Mouse (Mus musculus) gastrocnemius, postnatal 10 days (tissue): Measurements from ENCODE around the gene Ppox. TPM values are rescaled to one million over a fixed set of nuclear protein-coding genes. Genes with fewer than 3 reads are reported as not detected.
"Not testable (repeated sequence)": the region's sequence is repeated elsewhere in the genome, so short reads cannot be mapped to it uniquely, and the experiment has no call there.

Experiments used
- DNase-seq: peaks from one replicate; pipeline ENCODE4 v3.0.0; 2021; ENCODE audit warnings: mixed read lengths
- total RNA-seq, 2 experiments: library from RNA; stranded (reverse); gene quantifications; 2 replicates each; pipeline ENCODE4 v1.2.3; 2021

Ppox gene
- total RNA-seq, 2 experiments from 2014 or later = 11.6 to 15.1 TPM

DNA sequence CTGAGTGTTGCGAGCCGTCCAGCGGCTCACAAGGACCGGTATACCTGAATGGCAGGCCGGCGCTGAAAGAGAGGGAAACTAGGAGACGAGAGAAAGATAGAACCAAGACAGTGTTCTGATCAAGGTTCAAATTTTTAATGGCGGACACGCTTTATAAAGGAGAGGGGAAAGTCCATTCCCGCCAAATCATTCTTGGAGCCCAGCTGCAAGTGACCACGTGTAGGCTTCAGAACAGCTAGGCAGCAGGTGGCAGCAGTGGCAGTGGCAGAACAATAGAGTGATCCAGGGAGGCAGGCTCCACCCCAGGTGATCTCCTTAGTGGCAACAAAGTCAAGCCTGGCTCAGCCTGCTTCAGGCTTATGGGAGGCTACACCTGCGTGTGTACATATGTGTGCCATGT lies 39.0 kb downstream of the Ppox start:
- not testable (repeated sequence) for DNase-seq

DNA sequence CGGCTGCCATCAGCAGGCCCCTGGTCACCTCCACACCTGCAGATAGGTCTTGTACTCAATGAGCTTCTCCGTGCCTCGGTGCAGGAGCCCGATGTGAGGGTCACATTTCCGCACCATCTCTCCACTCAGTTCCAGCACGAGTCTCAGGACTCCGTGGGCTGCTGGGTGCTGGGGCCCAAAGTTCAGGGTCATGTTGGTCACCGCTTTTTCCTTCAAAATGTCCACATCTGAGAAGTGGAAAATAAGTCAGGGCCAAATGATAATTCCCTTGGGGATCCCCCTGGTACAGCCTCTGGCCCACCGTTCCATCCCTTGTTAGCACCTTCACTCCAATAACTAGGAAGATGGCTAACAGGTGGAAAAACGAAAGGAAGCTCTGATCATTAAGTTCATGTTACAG lies 40.1 kb downstream of the Ppox start:
- DNase-seq = no peak

DNA sequence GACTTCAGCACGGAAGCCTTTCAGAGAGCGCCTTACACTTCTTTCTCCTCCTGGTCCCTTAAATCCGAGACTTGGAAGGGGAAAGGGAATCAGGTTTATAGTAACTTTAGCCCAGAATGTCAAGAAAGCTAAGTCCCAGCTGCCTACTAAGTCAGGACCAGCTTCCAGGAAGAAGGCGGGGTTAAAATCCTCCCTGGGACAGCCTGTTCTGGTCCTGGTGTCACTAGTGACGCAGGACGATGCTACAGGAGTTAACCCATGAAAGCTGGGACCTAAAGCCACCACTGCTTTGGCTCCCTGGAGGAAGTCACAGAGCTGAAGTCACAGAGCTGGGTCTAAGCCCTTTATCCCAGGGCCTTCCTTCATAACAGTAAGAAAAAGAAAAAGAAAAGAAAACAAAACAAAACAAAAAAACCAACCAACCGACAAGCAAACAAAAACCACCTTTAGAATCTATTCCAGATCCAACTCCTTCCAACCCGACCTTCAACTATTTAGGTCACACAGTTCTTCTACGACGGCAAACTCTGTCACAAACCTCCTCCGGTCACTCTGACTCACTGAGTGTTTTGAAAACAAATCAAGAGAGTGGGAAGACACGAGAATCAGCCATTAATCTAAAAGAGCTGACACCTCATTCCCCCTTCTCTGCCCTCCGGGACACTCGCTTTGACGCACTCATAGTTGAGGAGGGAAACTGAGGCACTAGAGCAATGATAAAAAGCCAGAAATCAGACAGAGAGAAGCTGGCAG lies 40.8 kb downstream of the Ppox start:
- no peak for DNase-seq

DNA sequence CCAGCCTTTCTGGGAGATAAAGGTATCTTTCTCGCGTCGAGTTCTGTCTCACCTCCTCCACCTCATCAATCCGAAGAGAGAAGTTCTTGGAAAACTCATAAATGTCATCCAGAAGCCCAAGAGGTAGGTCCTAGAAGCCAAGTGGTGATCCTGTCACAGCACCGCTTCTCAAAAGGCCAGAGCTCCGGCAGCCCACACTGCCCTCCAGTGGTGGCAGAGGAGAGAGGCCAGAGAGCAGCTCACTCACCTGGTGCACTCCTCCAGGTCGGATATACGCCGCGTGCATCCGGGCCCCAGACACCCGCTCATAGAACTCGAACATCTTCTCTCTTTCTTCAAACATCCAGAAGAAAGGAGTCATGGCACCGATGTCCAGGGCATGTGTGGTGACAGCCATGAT lies 42.5 kb downstream of the Ppox start:
- DNase-seq = peak; percentile 47

DNA sequence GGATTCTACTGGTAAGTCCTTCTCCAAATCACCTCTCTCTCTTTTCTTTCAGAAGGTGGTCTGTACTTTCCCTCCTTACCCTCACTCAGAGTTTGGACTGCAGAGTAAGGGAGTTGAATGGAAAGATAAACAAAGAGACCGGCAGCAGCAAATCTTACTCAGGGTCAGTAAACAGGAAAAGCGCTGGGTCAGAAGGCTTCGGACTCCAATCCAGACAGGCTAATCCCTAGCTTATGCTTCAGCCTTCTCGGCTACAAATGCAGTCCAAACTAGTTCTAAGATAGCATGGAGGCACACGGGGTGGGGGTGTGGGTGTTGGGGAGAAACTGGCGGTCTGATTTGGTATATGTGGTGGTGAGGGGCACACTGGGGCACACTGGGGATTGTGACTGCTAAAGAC lies 43.5 kb downstream of the Ppox start:
- no peak for DNase-seq

DNA sequence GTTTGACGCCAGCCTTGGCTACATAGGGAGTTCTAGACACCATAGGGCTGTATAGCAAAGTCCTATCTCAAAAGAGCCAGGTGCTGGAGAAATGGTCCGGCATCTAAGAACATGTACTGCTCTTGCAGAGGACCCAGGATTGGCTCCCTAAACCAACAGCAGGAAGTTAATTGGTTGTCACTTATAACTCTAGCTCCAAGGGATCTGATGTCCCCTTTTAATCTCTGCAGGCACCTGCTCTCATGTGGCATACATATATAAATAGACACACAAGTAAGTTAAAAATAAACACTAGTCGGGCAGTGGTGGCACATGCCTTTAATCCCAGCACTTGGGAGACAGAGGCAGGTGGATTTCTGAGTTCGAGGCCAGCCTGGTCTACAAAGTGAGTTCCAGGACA lies 45.2 kb downstream of the Ppox start:
- no peak for DNase-seq

DNA sequence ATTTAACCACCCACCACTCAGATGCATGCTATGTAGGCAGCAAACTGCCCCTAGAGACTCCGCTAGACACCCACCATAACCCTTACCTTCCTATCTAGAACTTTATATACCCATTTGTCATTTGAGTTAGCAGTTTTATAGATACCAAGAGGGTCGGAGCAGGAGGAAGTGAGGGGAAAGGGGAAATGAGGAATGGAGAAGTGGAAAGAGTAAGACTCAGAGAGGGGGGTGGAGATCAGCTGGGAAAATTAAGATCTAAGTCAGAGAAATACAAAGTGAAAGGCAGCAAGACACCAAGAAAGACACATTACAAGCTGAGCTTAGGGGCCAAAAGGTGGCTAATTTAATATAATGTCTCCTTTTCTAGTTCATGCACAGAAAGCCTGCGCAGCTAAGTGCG lies 46.4 kb downstream of the Ppox start:
- no peak for DNase-seq

DNA sequence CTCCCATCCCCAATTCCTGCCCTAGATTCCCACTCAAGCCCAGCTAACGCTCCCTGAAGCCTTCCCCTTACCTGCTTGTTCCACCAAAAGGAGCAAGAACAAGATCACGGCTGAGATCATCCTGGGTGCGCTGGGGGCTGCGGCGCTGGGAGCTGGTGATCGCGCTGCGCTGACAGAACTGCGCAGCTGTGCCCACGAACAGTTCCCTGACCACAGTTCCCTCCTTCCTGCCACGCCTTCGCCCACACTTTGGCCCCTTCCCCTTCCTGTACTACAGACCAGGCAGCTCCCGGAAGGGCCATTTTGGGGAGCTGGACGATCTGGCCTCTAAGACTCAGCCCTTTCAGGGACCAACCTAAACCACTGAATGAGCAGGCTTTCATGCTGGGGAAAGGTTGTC lies 46.9 kb downstream of the Ppox start, which contains the start of gene Fcer1g:
Gene Fcer1g, minus strand, starts transcription at position 240 of the 400 bp plus-strand sequence.
- DNase-seq = no peak

DNA sequence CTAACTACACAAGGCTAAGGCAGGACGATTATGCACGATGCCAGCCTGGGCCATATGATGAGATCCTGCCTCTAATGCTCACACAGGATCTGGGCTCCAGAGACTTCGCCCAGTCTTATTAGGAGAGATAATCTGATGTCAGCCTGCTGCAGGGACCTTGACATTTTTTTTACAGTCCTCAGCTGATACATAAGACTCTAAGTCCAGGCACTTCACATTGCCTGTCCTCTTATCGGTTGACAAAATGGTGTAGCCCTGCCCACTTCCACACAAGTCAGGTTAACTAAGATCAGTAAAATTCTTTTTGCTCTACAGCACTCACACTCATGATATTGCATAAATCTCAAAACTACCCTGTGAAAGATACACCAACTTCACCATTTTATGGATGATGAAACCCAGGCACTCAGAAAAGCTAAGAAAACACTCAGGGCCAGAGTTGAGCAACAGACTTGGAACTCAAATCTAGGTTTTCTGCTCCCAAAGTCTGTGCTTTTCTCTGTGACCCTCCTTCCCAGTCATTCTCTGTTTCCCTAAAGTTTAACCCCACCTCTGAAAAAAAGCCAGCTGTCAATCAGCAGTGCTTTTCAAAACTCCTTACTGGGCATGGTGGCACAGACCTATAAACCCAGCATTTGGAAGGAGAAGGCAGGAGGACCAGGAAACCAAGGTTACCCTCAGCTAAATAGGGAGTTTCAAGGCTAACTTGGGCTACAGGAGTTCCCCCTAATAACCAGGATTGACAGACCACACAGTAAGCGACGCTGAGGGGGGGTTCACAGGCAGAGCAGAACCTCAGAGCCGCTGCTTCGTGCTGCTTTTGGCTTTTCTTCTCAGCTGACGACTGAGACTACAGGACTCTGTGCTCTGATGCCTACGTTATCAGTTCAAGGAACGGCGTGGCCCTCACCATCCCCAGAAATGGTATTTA lies 47.9 kb downstream of the Ppox start:
- no peak for DNase-seq

DNA sequence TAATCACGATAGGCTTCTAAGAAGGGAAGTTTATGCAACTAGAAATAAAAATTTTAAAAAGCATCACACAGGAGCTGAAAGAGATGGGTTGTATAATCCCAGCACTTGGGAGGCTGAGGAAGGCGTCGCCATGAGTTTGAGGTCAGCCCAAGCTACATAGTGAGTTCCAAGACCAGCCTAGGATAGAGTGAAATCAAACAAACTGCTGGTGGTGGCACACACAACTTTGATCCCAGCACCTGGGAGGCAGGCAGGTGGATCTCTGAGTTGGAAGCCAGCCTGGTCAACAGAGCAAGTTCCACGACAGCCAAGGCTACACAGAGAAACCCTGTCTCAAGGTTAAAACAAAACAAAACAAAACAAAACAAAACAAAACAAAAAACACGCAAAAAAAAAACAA lies 48.6 kb downstream of the Ppox start:
- DNase-seq = no peak

DNA sequence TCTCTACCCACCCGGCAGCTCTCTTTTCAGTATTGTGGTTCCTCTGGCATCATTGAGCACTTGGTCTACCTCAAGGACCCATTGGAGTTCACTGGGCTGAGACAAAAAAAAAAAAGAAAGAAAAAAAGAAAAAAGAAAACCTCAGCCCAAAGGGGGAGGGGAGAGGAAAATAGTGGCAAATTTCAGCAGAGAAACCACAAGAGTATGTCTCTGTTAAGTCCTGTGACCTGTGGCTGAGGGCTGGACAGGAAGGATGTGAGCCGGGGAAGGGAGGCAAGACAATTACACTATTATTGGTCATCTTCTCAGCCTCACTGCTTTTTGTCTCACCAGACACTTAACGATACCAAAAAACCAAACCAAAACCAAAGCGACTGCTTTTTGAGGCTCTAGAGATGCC lies 49.1 kb downstream of the Ppox start:
- DNase-seq = no peak

DNA sequence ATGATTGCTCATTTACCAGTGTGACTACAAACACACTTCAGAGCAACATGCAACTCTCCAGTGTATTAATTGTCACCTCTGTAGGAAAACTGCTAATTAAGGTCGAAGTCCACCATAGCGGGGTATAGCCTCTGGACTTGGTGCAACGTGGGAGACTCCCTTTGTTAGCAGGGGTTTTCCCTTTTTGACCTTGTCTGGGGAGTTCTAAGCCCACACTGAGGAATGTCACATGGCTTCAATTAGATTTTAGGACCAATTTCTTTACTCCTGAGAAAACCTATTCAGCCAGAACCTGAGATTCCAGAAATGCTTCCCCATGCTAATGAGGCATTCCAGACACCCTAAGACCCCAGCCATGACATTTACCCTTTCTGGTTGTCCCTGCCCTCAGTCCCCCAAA lies 50.8 kb downstream of the Ppox start:
- no peak for DNase-seq

DNA sequence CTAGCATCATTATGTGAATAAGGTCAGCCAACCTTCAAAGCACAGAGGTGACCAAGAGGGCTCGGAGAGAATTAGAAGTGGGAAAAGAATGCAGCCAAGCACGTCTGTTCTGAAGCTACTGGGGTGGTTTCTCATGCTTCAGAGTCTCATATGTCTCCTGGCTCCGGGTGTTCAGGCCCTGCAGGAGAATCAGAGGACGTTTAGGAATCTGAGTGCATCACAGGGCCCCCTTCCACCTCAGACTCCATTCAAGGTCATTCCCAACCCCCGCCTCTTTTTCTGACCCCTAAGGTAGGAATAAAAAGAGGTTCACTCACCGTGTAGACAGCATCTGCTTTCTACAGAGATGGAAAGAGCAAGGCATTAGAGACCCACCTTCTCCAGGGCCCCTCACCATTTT lies 51.2 kb downstream of the Ppox start:
- no peak for DNase-seq

DNA sequence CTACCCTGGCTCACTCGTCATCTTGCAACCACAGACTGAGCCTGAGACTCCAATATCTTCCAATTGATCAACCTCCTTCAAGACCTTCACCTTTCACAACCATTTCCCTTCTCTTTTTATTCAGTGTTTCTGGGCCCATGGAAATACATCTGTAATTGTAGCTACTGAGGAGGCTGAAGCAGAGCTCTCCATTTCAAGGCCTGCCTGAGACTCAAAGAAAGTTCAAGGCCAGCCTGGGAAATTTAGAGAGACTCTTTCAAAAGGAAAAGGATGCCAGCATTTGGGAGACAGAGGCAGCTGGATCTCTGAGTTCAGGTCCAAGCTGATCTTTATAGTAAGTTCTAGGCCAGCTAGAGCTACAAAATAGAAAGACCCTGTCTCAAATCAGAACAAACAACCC lies 53.1 kb downstream of the Ppox start:
- no peak for DNase-seq

DNA sequence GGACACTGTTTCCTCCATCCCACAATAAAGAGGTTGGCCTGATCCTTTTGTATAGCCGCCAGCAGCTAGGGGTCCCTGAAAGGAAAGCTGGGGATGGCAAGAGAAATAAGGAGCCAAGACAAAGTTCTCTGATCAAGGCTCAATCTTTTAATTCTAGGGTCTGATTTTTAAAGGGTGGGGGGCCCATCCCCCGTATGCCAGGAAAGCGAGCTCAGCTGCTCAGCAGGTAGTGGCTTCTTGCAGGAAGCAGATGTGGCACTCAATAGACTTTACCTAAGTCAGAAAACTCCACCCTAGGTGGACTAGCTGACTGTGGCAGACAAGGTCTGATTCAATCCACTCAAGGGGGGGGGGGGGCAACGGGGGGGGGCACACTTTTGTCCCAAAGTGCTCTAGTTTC lies 54.2 kb downstream of the Ppox start:
- DNase-seq = no peak

Other genes with a start within 250 kb of the Ppox start
- 1 to 10 TPM; 9.3 to 9.4 TPM for gene Fcgr3, start 216.3 kb downstream of the Ppox start, total RNA-seq
- 1 to 10 TPM; 1.2 to 1.8 TPM for gene Cfap126, start 167.3 kb downstream of the Ppox start, total RNA-seq
- gene Sdhc, start 130.6 kb downstream of the Ppox start, total RNA-seq = 100 to 1,000 TPM; 568 to 707 TPM
- 100 to 1,000 TPM; 478 to 752 TPM for gene Mpz, start 130.5 kb downstream of the Ppox start, total RNA-seq
- gene Pcp4l1, start 84.9 kb downstream of the Ppox start, total RNA-seq = 10 to 100 TPM; 11.6 to 11.8 TPM
- gene Nr1i3, start 67.2 kb downstream of the Ppox start, total RNA-seq = not detected
- gene Tomm40l, start 58.7 kb downstream of the Ppox start, total RNA-seq = 10 to 100 TPM; 42.2 to 44.7 TPM
- gene Apoa2, start 56.1 kb downstream of the Ppox start, total RNA-seq = 1 to 10 TPM in 1 of 2 experiments, not detected in 1; 4.2 TPM
- 10 to 100 TPM; 10.4 to 13.3 TPM for gene Fcer1g, start 46.8 kb downstream of the Ppox start, total RNA-seq
- 1 to 10 TPM; 3.9 to 8.0 TPM for gene Adamts4, start 30.8 kb downstream of the Ppox start, total RNA-seq
- gene Ndufs2, start 29.8 kb downstream of the Ppox start, total RNA-seq = 100 to 1,000 TPM; 468 to 578 TPM
- gene B4galt3, start 10.9 kb downstream of the Ppox start, total RNA-seq = 10 to 100 TPM; 11.0 to 17.6 TPM
- 10 to 100 TPM; 15.3 to 19.7 TPM for gene Usp21, start 6.8 kb upstream of the Ppox start, total RNA-seq
- 10 to 100 TPM; 81.8 to 87.9 TPM for gene Ufc1, start 13.8 kb upstream of the Ppox start, total RNA-seq
- 10 to 100 TPM; 30.3 to 31.2 TPM for gene Dedd, start 48.0 kb upstream of the Ppox start, total RNA-seq
- gene Nit1, start 64.5 kb upstream of the Ppox start, total RNA-seq = 10 to 100 TPM; 20.1 to 22.5 TPM
- gene Pfdn2, start 64.5 kb upstream of the Ppox start, total RNA-seq = 100 to 1,000 TPM; 104 to 113 TPM
- gene Klhdc9, start 79.6 kb upstream of the Ppox start, total RNA-seq = under 1 TPM; 0.31 to 0.61 TPM
- under 1 TPM; 0.07 to 0.20 TPM for gene Nectin4, start 88.9 kb upstream of the Ppox start, total RNA-seq
- gene Arhgap30, start 107.8 kb upstream of the Ppox start, total RNA-seq = 1 to 10 TPM; 1.7 to 2.3 TPM
- 10 to 100 TPM; 31.5 to 32.4 TPM for gene Usf1, start 130.1 kb upstream of the Ppox start, total RNA-seq
- gene Tstd1, start 137.7 kb upstream of the Ppox start, total RNA-seq = under 1 TPM; 0.82 to 0.90 TPM
- gene F11r, start 156.3 kb upstream of the Ppox start, total RNA-seq = 10 to 100 TPM; 13.9 to 15.0 TPM
- 1 to 10 TPM; 2.8 to 3.3 TPM for gene Alyref2, start 222.3 kb upstream of the Ppox start, total RNA-seq